Mouse (Mus musculus): Measurements from ENCODE around the gene Pdzd8.

Gene Pdzd8

GRCm38 (mm10) chr19:59280841-59281240 is 64.7 kb downstream of the Pdzd8 start:
- no peak for DNase-seq (ENCODE audit: extremely low spot score, low read depth, low spot score)

- DNase-seq (ENCODE audit: extremely low spot score, low read depth, low spot score) = no peak
Measured at GRCm38 (mm10) chr19:59276354-59276753, 69.2 kb downstream of the Pdzd8 start.

GRCm38 (mm10) chr19:59273190-59273589 is 72.4 kb downstream of the Pdzd8 start:
- no peak for DNase-seq (ENCODE audit: extremely low spot score, low read depth, low spot score)

- no peak for DNase-seq (ENCODE audit: extremely low spot score, low read depth, low spot score)
Measured at GRCm38 (mm10) chr19:59267417-59267963, 78.1 kb downstream of the Pdzd8 start.

GRCm38 (mm10) chr19:59265907-59266306 is 79.7 kb downstream of the Pdzd8 start:
- DNase-seq (ENCODE audit: extremely low spot score, low read depth, low spot score) = no peak

- no peak for DNase-seq (ENCODE audit: extremely low spot score, low read depth, low spot score)
Measured at GRCm38 (mm10) chr19:59264838-59265532, 80.6 kb downstream of the Pdzd8 start.

- DNase-seq (ENCODE audit: extremely low spot score, low read depth, low spot score) = no peak
Measured at GRCm38 (mm10) chr19:59263171-59263570, 82.4 kb downstream of the Pdzd8 start.

- DNase-seq (ENCODE audit: extremely low spot score, low read depth, low spot score) = no peak
Measured at GRCm38 (mm10) chr19:59261604-59262003, 84.0 kb downstream of the Pdzd8 start.

GRCm38 (mm10) chr19:59260718-59261442 is 84.7 kb downstream of the Pdzd8 start, which contains the start of gene Slc18a2:
Gene Slc18a2 (plus strand): TSS chr19:59260896.
- no peak for DNase-seq (ENCODE audit: extremely low spot score, low read depth, low spot score)

- no peak for DNase-seq (ENCODE audit: extremely low spot score, low read depth, low spot score)
Measured at GRCm38 (mm10) chr19:59259633-59260032, 85.9 kb downstream of the Pdzd8 start.

GRCm38 (mm10) chr19:59252651-59253050 is 92.9 kb downstream of the Pdzd8 start:
- no peak for DNase-seq (ENCODE audit: extremely low spot score, low read depth, low spot score)

- DNase-seq (ENCODE audit: extremely low spot score, low read depth, low spot score) = no peak
Measured at GRCm38 (mm10) chr19:59248553-59249286, 96.9 kb downstream of the Pdzd8 start.

GRCm38 (mm10) chr19:59248144-59248543 is 97.4 kb downstream of the Pdzd8 start:
- no peak for DNase-seq (ENCODE audit: extremely low spot score, low read depth, low spot score)

All from hindlimb bud, embryonic 11.5 days (tissue).